Mouse (Mus musculus): ENCODE data around the gene Plpp3. TPM values are rescaled to one million over a fixed set of nuclear protein-coding genes. Genes with fewer than 3 reads are reported as not detected.

Plpp3 gene
- total RNA-seq, 2 experiments from 2014 or later: 153 to 173 TPM

DNA sequence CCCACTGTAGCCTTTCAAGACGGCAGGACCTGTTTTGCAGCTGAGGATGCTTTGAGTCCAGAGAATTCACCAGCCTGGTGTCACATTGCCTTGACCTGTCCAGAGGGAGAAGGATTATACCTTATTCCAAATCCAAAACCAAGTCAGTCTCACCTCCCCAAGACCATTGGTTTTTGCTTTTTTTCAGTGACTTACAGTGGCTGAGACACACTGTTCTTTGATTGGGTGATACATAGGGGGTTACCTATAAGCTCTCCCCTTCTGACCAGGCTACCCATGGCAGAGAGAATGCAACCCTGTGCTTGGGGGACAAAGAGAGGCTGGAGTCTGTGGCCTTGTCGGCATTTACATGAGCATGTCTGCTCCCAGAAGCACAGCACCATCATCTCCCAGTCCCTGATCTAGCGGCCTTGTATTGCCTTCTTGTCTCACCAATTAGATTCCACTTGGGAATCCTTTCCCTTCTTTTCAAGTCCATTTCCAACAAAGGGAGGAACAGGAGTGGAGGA, 24.6 kb downstream of the Plpp3 start:
- intact Hi-C loops (cut with DNase I): no loop called here
- DNase-seq (ENCODE audit: low spot score in 2 of 2): no peak

GRCm38 (mm10) chr4:105182249-105182648, 25.1 kb downstream of the Plpp3 start:
- intact Hi-C loops (cut with DNase I): no loop called here
- DNase-seq (ENCODE audit: low spot score in 2 of 2): no peak

DNA sequence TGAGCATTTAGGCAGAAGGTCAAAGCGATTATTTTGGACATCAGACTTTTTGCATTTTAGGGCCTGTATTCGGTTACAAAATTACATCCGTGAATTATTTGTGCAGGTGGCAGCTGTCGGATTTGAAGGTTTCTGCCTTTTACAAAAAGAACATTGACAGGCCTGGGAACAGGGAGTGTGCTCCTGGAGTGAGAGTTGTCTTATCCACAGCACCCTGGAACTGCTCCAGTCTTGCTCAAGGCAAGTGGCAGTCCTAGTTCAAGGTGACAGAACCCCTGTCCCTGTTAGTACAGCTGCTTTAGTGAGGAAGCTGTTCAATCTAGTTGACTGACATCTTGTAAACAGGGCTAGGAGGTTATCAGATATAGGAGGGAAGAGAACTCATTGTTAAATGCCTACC, 27.3 kb downstream of the Plpp3 start:
- no peak for DNase-seq (ENCODE audit: low spot score in 2 of 2)
- intact Hi-C loops (cut with DNase I): no loop called here

DNA sequence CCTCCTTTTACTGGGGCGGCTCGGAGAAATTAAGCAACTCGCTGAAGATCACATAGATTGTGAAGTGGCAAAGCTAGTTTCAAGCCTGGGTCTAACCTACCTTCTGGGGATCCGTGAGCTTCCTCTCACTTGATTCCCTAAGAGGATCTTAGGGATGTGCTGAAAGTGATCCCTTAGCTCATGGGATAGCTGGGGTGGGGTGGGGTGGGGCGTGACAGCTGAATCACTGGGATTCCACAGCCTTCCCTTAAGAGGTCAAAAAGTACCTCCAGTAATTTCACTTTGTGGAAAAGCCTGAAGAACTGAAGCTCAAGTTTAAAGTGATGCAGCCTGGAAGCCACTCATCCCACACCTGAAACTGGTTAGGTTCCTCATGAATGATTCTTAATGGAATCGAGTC, 27.8 kb downstream of the Plpp3 start:
- no peak for DNase-seq (ENCODE audit: low spot score in 2 of 2)
- intact Hi-C loops (cut with DNase I): no loop called here

DNA sequence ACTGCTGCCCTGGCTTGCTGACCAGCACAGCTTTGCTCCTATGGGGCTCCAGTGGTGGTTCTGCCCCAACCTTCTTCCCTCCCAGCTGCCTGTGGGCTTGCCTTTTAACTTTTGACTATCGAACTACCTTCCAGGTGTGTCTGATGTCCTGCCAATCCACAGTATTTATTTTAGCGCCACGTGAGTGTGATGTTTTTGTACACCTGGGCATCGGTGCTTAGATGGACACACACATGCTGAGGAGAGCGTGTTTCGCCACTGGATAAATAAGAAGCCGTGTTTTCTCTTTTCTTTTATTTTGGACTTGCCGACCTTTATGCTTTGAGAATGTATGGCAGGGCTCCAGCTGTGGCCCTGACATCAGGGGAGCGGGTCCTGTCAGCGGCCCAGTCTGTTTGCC, 29.5 kb downstream of the Plpp3 start:
- DNase-seq (ENCODE audit: low spot score in 2 of 2): no peak
- intact Hi-C loops (cut with DNase I): no loop called here

- intact Hi-C loops (cut with DNase I): no loop called here
- DNase-seq (ENCODE audit: low spot score in 2 of 2): no peak
These were observed 30.7 kb downstream of the Plpp3 start for GRCm38 (mm10) chr4:105187873-105188272.

GRCm38 (mm10) chr4:105188801-105189200, 31.7 kb downstream of the Plpp3 start:
- intact Hi-C loops (cut with DNase I): no loop called here
- no peak for DNase-seq (ENCODE audit: low spot score in 2 of 2)

- intact Hi-C loops (cut with DNase I): no loop called here
- DNase-seq (ENCODE audit: low spot score in 2 of 2): no peak
These were observed 33.7 kb downstream of the Plpp3 start for GRCm38 (mm10) chr4:105190826-105191225.

GRCm38 (mm10) chr4:105191550-105191949, 34.4 kb downstream of the Plpp3 start:
- intact Hi-C loops (cut with DNase I): no loop called here
- DNase-seq (ENCODE audit: low spot score in 2 of 2): no peak

- intact Hi-C loops (cut with DNase I): no loop called here
These were observed 35.5 kb downstream of the Plpp3 start for GRCm38 (mm10) chr4:105192665-105193064.

GRCm38 (mm10) chr4:105195256-105195655, 38.1 kb downstream of the Plpp3 start:
- no peak for DNase-seq (ENCODE audit: low spot score in 2 of 2)
- intact Hi-C loops (cut with DNase I): no loop called here

More at GRCm38 (mm10) chr4:105192665-105193064, 35.5 kb downstream of the Plpp3 start:
- no peak for DNase-seq (ENCODE audit: low spot score in 2 of 2)

GRCm38 (mm10) chr4:105196099-105196498, 39.0 kb downstream of the Plpp3 start:
- DNase-seq (ENCODE audit: low spot score in 2 of 2): no peak
- intact Hi-C loops (cut with DNase I): no loop called here

- intact Hi-C loops (cut with DNase I): no loop called here
- DNase-seq (ENCODE audit: low spot score in 2 of 2): no peak
These were observed 40.0 kb downstream of the Plpp3 start for GRCm38 (mm10) chr4:105196993-105197765.

GRCm38 (mm10) chr4:105198696-105199095, 41.5 kb downstream of the Plpp3 start:
- intact Hi-C loops (cut with DNase I): no loop called here
- DNase-seq (ENCODE audit: low spot score in 2 of 2): no peak

DNA sequence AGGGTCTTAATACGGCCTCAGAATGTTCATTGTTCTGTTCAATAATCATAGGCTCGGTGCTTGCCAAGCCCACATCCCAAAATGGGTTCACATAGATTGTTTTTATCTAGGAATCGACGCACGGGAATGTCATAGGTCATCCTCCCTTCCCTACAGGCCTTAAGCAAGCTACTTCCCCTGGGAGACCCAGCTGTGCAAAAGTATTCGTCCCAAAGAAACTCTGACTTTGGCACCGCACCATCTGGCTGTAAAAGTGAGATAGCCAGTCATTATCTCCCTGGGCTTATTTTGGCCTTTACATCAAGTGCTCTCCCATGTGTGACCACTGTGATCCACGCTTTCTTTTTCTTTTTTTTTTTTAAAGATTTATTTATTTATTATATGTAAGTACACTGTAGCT, 42.2 kb downstream of the Plpp3 start:
- no peak for DNase-seq (ENCODE audit: low spot score in 2 of 2)
- intact Hi-C loops (cut with DNase I): no loop called here

DNA sequence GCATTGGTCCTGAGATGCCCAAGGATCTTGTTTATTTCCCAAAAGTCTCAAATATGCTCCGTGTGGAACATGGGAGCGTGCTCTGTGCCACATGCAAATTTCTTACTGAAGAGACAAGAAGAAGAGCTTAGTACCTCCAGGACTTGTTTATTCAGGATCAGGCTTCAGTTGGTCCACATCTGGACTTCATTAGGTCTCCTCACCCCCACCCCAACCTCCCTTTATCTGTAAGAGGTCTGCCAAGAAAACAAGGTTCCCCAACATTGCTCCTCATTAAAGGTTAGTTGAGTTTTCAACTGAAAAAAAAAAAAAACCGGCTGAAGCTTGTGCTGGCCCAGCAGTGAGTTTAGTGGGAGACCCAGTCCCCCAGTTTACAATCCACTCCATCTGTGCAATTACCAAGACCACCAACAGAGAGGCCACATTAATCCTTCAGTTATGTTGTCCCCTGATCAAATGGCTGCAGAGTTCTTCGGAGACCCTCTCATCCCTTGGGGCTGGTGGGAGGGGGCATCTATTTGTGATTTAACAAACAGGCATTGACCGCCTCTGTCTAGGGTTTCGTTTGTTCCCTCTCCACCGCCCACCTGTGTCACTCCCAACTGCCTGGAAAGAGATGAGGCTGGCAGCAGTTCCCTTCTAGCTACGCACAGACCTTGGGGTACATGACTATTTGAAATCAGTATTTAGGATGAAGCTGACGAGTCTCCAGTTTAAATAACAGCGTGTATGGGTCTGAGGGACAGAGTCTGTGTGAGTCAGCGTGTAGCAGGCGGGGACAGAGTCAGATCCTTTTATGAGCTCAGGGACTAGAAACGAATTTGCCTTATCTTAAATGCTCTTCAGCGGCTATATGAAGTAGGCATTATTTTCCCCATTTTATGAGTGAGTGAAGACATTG, 43.7 kb downstream of the Plpp3 start:
- DNase-seq (ENCODE audit: low spot score in 2 of 2): no peak
- intact Hi-C loops (cut with DNase I): no loop called here

- DNase-seq (ENCODE audit: low spot score in 2 of 2): no peak
- intact Hi-C loops (cut with DNase I): no loop called here
These were observed 45.3 kb downstream of the Plpp3 start for GRCm38 (mm10) chr4:105202439-105202838.

DNA sequence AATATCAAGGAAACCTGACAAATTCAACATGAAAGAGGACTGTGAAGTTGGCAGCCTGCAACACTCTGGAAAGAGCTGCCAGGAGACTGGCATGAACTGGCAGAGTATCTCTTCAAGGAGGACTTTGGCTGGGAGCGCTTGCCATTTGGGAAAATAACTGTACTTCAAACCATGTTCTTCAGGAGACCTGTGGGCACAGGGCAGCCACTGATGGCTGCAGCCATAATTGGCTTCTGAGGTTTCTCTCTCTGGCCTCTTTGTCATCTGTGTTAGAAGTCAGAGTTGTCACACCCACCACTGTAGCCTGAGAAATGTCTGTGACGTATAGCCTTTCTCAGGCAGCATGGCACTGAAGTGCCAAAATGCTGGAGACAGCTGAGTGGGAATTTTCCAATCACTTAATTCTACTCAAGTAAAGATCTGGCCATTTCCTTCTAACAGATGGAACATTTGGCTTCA, 46.2 kb downstream of the Plpp3 start:
- intact Hi-C loops (cut with DNase I): no loop called here
- no peak for DNase-seq (ENCODE audit: low spot score in 2 of 2)

DNA sequence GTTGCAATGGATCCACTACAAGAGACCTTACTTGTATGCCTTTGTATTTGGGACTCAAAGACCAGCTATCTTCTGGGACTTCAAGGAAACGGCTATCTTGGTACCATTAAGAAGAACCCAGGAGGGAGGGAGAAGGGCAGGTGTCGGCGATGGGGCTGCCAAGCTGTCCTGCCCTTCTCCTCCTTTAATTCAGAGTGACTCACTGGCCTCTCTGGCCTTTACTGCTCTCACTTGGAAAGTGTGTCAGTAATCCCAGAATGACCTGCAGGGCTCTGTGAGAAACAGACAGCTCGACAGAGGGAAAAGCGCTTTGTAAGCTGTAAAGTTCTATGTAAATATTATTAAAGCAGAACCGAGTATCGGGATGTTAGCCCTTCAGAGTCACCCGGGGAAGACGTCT, 46.9 kb downstream of the Plpp3 start:
- intact Hi-C loops (cut with DNase I): no loop called here

GRCm38 (mm10) chr4:105205045-105205851, 48.1 kb downstream of the Plpp3 start:
- intact Hi-C loops (cut with DNase I): no loop called here

More for the DNA sequence above, 46.9 kb downstream of the Plpp3 start:
- DNase-seq (ENCODE audit: low spot score in 2 of 2): no peak

More at GRCm38 (mm10) chr4:105205045-105205851, 48.1 kb downstream of the Plpp3 start:
- DNase-seq (ENCODE audit: low spot score in 2 of 2): no peak

Data from left cerebral cortex, postnatal 36 days (tissue).